Mouse (Mus musculus) lung, embryonic 14.5 days (tissue): ENCODE results near the gene Slc10a7. TPM values are rescaled to one million over a fixed set of nuclear protein-coding genes. Genes with fewer than 3 reads are reported as not detected.
"Not testable (repeated sequence)": the region's sequence is repeated elsewhere in the genome, so short reads cannot be mapped to it uniquely, and the experiment has no call there.

ENCODE experiments used
- ATAC-seq: fragments of 200-750 bp; cut with Nextera tagmentation; 2 replicates; pipeline ENCODE4 v1.8.0; 2017; ENCODE audit warnings: mild to moderate bottlenecking, moderate TSS enrichment, moderate library complexity; ENCODE audit not compliant: insufficient read depth
- DNase-seq: peaks from one replicate; pipeline ENCODE4 v3.0.0-alpha.2; 2015
- H3K27ac ChIP-seq: fragments of 300-500 bp; sonication (generic); 2 replicates; pipeline ENCODE4 v1.5.1; 2014; ENCODE audit warnings: low read depth, mild to moderate bottlenecking, moderate library complexity
- H3K27me3 ChIP-seq: fragments of 300-500 bp; sonication (generic); 2 replicates; pipeline ENCODE4 v1.6.1; 2014; ENCODE audit warnings: low read length, control low read depth; ENCODE audit not compliant: insufficient read depth
- H3K36me3 ChIP-seq: fragments of 300-500 bp; sonication (generic); 2 replicates; pipeline ENCODE4 v1.6.1; 2014; ENCODE audit warnings: control low read depth; ENCODE audit not compliant: insufficient read depth
- H3K4me1 ChIP-seq: fragments of 300-500 bp; sonication (generic); 2 replicates; pipeline ENCODE4 v1.6.1; 2014; ENCODE audit warnings: antibody characterized with exemption, control low read depth; ENCODE audit not compliant: insufficient read depth
- H3K4me2 ChIP-seq: fragments of 300-500 bp; sonication (generic); 2 replicates; pipeline ENCODE4 v1.6.1; 2014; ENCODE audit warnings: mild to moderate bottlenecking
- H3K4me3 ChIP-seq: fragments of 300-500 bp; sonication (generic); 2 replicates; pipeline ENCODE4 v1.5.1; 2014; ENCODE audit warnings: low read depth, low read length
- H3K9ac ChIP-seq: fragments of 300-500 bp; sonication (generic); 2 replicates; pipeline ENCODE4 v1.6.1; 2014
- H3K9me3 ChIP-seq: fragments of 300-500 bp; sonication (generic); 2 replicates; pipeline ENCODE4 v1.6.1; 2016; ENCODE audit warnings: low read depth, low read length, control low read depth
- CTCF ChIP-seq: IDR thresholded peaks from 2 replicates; pipeline ENCODE4 v1.5.1; 2016; ENCODE audit warnings: antibody characterized with exemption, low read depth
- WGBS: fragments of 180-500 bp; shearing (Covaris S2); extraction: QIAGEN DNeasy Blood & Tissue Kit; methylation state at CpG from one replicate; pipeline ENCODE4 v1.1.7; 2014; 5-methylcytosine and 5-hydroxymethylcytosine counted together
- polyA plus RNA-seq: library from polyadenylated mRNA; unstranded; fragments of >200 nt; fragmentation: Nextera tagmentation; extraction: Ambion mirVana; gene quantifications from 2 replicates; pipeline ENCODE4 v1.2.1, GENCODE M21; 2014

Gene Slc10a7
- polyA plus RNA-seq, 1 experiment from 2014 or later: 12.1 TPM

GRCm38 (mm10) chr8:78515132-78515531 is 6.0 kb downstream of the Slc10a7 start:
- Histone ChIP-seq H3K27ac (no peak overlapping the region), H3K36me3 (peaks cover 14% of the 10 kb centered on the region; the same call in 1 of the 2 replicates), H3K9ac (no peak overlapping the region), H3K4me3 (no peak overlapping the region), H3K9me3 (no peaks in the 10 kb centered on the region), H3K4me2 (no peak overlapping the region), H3K4me1 (no peaks in the 10 kb centered on the region; the same call in 1 of the 2 replicates), H3K27me3 (no peaks in the 10 kb centered on the region)
- ATAC-seq (no peak), DNase-seq (no peak)
- WGBS: 91% methylated on average over 3 of the region's 3 CpGs
- no peak for TF ChIP-seq CTCF

- H3K27ac ChIP-seq: no peak overlapping the region
- ATAC-seq (no peak), DNase-seq (no peak)
- TF ChIP-seq CTCF: no peak
- H3K4me2 ChIP-seq: no peak overlapping the region
- no peaks in the 10 kb centered on the region for H3K4me1 ChIP-seq
- H3K9me3 ChIP-seq: no peaks in the 10 kb centered on the region
- H3K4me3 ChIP-seq: no peak overlapping the region
- no peaks in the 10 kb centered on the region for H3K27me3 ChIP-seq
- 70% methylated on average over 6 of the region's 6 CpGs for WGBS
- no peak overlapping the region for H3K9ac ChIP-seq
- H3K36me3 ChIP-seq: peaks cover 12% of the 10 kb centered on the region
Observed at GRCm38 (mm10) chr8:78533981-78534380, 24.8 kb downstream of the Slc10a7 start.

GRCm38 (mm10) chr8:78536716-78537115 is 27.6 kb downstream of the Slc10a7 start:
- H3K9ac ChIP-seq: no peak overlapping the region
- no peak for TF ChIP-seq CTCF
- H3K9me3 ChIP-seq: no peaks in the 10 kb centered on the region
- ATAC-seq: no peak
- H3K27ac ChIP-seq: no peak overlapping the region
- peaks cover 18% of the 10 kb centered on the region for H3K36me3 ChIP-seq
- 73% methylated on average over 5 of the region's 5 CpGs for WGBS
- no peak overlapping the region for H3K4me3 ChIP-seq
- H3K4me1 ChIP-seq: no peaks in the 10 kb centered on the region
- no peak overlapping the region for H3K4me2 ChIP-seq
- no peaks in the 10 kb centered on the region for H3K27me3 ChIP-seq
- no peak for DNase-seq

GRCm38 (mm10) chr8:78537795-78538194 is 28.6 kb downstream of the Slc10a7 start:
- peaks cover 24% of the 10 kb centered on the region for H3K36me3 ChIP-seq
- no peaks in the 10 kb centered on the region for H3K9me3 ChIP-seq
- no peaks in the 10 kb centered on the region for H3K27me3 ChIP-seq
- ATAC-seq (no peak), DNase-seq (no peak)
- no peak overlapping the region for H3K27ac ChIP-seq
- no peak for TF ChIP-seq CTCF
- H3K4me1 ChIP-seq: no peaks in the 10 kb centered on the region
- H3K9ac ChIP-seq: no peak overlapping the region
- H3K4me2 ChIP-seq: no peak overlapping the region
- no peak overlapping the region for H3K4me3 ChIP-seq
- 80% methylated on average over 3 of the region's 3 CpGs for WGBS

GRCm38 (mm10) chr8:78542670-78543069 is 33.5 kb downstream of the Slc10a7 start:
- ATAC-seq, H3K9me3 ChIP-seq, H3K4me1 ChIP-seq, H3K4me3 ChIP-seq, H3K4me2 ChIP-seq, H3K27me3 ChIP-seq, H3K27ac ChIP-seq, DNase-seq, H3K9ac ChIP-seq: not testable (repeated sequence)
- 84% methylated on average over 4 of the region's 6 CpGs for WGBS
- H3K36me3 ChIP-seq: peaks cover 22% of the 10 kb centered on the region

GRCm38 (mm10) chr8:78543621-78544020 is 34.5 kb downstream of the Slc10a7 start:
- 6% methylated on average over 1 of the region's 1 CpGs for WGBS
- TF ChIP-seq CTCF: no peak

GRCm38 (mm10) chr8:78544545-78544944 is 35.4 kb downstream of the Slc10a7 start:
- DNase-seq: no peak
- Histone ChIP-seq H3K27me3 (no peaks in the 10 kb centered on the region), H3K9ac (no peak overlapping the region), H3K27ac (no peak overlapping the region), H3K4me2 (no peak overlapping the region), H3K36me3 (peaks cover 17% of the 10 kb centered on the region; the same call in 1 of the 2 replicates), H3K4me1 (no peaks in the 10 kb centered on the region), H3K4me3 (no peak overlapping the region), H3K9me3 (no peaks in the 10 kb centered on the region)
- no peak for TF ChIP-seq CTCF
- no peak for ATAC-seq
- WGBS: 53% methylated on average over 2 of the region's 2 CpGs

More at GRCm38 (mm10) chr8:78543621-78544020, 34.5 kb downstream of the Slc10a7 start:
- Histone ChIP-seq H3K9me3 (no peaks in the 10 kb centered on the region), H3K9ac (no peak overlapping the region), H3K36me3 (peaks cover 19% of the 10 kb centered on the region; the same call in 1 of the 2 replicates), H3K4me3 (no peak overlapping the region), H3K27me3 (no peaks in the 10 kb centered on the region), H3K27ac (no peak overlapping the region), H3K4me1 (no peaks in the 10 kb centered on the region), H3K4me2 (no peak overlapping the region)
- ATAC-seq (no peak), DNase-seq (no peak)

GRCm38 (mm10) chr8:78545153-78545817 is 36.1 kb downstream of the Slc10a7 start:
- 27% methylated on average over 6 of the region's 14 CpGs for WGBS
- peak; percentile 17; the same call in 1 of the 2 replicates for ATAC-seq

More at GRCm38 (mm10) chr8:78545153-78545817, 36.1 kb downstream of the Slc10a7 start:
- H3K36me3 ChIP-seq: peaks cover 14% of the 10 kb centered on the region; the same call in 1 of the 2 replicates
- not testable (repeated sequence) for H3K9me3 ChIP-seq, H3K4me1 ChIP-seq, H3K9ac ChIP-seq, H3K27ac ChIP-seq, H3K27me3 ChIP-seq, H3K4me3 ChIP-seq, H3K4me2 ChIP-seq
- DNase-seq: peak; percentile 24
